Mouse (Mus musculus): ENCODE data around the gene Dnaaf2. TPM values are rescaled to one million over a fixed set of nuclear protein-coding genes. Genes with fewer than 3 reads are reported as not detected.

Gene Dnaaf2
- total and polyA plus RNA-seq, 2 experiments from 2014 or later = 6.1 to 9.4 TPM

DNA sequence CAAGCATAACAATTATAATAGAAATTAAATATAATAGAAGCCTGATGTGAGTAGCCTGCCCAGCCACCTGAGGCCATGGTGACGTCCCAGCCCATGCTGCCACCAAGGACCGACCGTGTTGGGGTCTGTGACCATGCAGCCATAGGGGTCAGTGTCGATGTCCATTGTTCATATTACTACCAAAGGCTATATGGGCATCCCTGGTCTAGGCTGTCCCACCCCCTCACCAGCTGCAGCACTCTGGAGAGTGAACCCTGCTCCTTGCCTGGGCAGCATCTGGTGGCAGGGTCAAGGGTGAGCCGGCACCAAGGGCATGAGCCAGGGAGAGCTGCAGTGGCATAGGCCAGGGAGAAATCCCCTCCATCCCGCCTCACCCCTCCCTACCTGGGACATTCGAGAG lies 58.4 kb downstream of the Dnaaf2 start:
- no peak overlapping the region for H3K27ac ChIP-seq (ENCODE audit: low read depth, low read length)
- 91% methylated on average over 7 of the region's 7 CpGs for WGBS
- no peak overlapping the region for H3K4me3 ChIP-seq (ENCODE audit: low read depth, low read length)
- H3K36me3 ChIP-seq (ENCODE audit: insufficient read depth, low read length) = no peaks in the 10 kb centered on the region
- DNase-seq (ENCODE audit: low spot score) = no peak
- no peaks in the 10 kb centered on the region for H3K27me3 ChIP-seq (ENCODE audit: insufficient read depth, low read length)
- H3K9me3 ChIP-seq (ENCODE audit: low read length) = no peaks in the 10 kb centered on the region
- H3K4me2 ChIP-seq (ENCODE audit: low read depth, low read length, poor library complexity, severe bottlenecking) = no peak overlapping the region
- ATAC-seq (ENCODE audit: low FRiP score) = no peak
- H3K9ac ChIP-seq (replicated peaks; ENCODE audit: low read length, poor library complexity, severe bottlenecking) = no peak overlapping the region
- no peaks in the 10 kb centered on the region for H3K4me1 ChIP-seq (ENCODE audit: insufficient read depth, low read length)
- no peak for TF ChIP-seq CTCF (IDR thresholded peaks at IDR 0.05)

DNA sequence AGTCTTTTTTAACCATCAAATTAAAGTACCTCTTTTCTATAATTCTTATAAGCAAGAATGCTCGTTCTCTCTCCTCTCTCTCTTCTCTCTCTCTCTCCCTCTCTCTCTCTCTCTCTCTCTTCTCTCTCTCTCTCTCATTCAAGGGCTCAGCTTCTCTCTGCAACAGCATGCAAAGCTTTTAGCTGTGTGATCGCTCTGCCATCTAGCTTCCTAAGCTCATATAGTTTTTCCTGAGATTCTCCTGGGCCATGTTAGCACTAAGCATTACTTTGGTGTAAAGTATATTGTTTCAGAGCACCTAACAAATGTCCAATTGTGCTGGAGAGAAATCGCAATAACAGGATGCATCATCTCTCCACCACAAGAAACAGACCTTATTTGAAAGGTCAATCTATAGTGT lies 59.0 kb downstream of the Dnaaf2 start:
- no peak overlapping the region for H3K27ac ChIP-seq (ENCODE audit: low read depth, low read length)
- ATAC-seq (ENCODE audit: low FRiP score) (no peak), DNase-seq (ENCODE audit: low spot score) (peak; percentile 54)
- H3K4me3 ChIP-seq (ENCODE audit: low read depth, low read length) = no peak overlapping the region
- no peak overlapping the region for H3K9ac ChIP-seq (replicated peaks; ENCODE audit: low read length, poor library complexity, severe bottlenecking)
- peak; percentile 74 for TF ChIP-seq CTCF (IDR thresholded peaks at IDR 0.05)
- H3K4me2 ChIP-seq (ENCODE audit: low read depth, low read length, poor library complexity, severe bottlenecking) = no peak overlapping the region
- 89% methylated on average over 3 of the region's 3 CpGs for whole genome bisulfite sequencing
- no peaks in the 10 kb centered on the region for H3K27me3 ChIP-seq (ENCODE audit: insufficient read depth, low read length)
- no peaks in the 10 kb centered on the region for H3K4me1 ChIP-seq (ENCODE audit: insufficient read depth, low read length)
- no peaks in the 10 kb centered on the region for H3K36me3 ChIP-seq (ENCODE audit: insufficient read depth, low read length)
- no peaks in the 10 kb centered on the region for H3K9me3 ChIP-seq (ENCODE audit: low read length)

Small RNAs within 50 kb of the gene (microRNA-seq; reads per million reads assigned to microRNA genes)
- not detected for gene Gm47287 (ENCODE audit: borderline number of aligned reads)
- gene Gm47295 (ENCODE audit: borderline number of aligned reads) = 1.3 reads per million

Other genes with a start within 250 kb of the Dnaaf2 start
- 145 and 151 TPM in 2 replicates for gene Rps29, start 39.2 kb downstream of the Dnaaf2 start, total RNA-seq (2014; rRNA removed)
- gene Rps29, start 39.2 kb downstream of the Dnaaf2 start, polyA plus RNA-seq (2015; fragmentation: Nextera tagmentation; extraction: Ambion mirVana) = 1,280 and 1,361 TPM in 2 replicates
- gene Lrr1, start 29.6 kb downstream of the Dnaaf2 start, total RNA-seq (2014; rRNA removed) = 0.24 and 1.6 TPM in 2 replicates
- 1.2 and 1.3 TPM in 2 replicates for gene Lrr1, start 29.6 kb downstream of the Dnaaf2 start, polyA plus RNA-seq (2015; fragmentation: Nextera tagmentation; extraction: Ambion mirVana)
- 117 and 148 TPM in 2 replicates for gene Rpl36al, start 14.3 kb downstream of the Dnaaf2 start, total RNA-seq (2014; rRNA removed)
- 352 and 392 TPM in 2 replicates for gene Rpl36al, start 14.3 kb downstream of the Dnaaf2 start, polyA plus RNA-seq (2015; fragmentation: Nextera tagmentation; extraction: Ambion mirVana)
- 54.6 and 59.0 TPM in 2 replicates for gene Mgat2, start 14.3 kb downstream of the Dnaaf2 start, total RNA-seq (2014; rRNA removed)
- gene Mgat2, start 14.3 kb downstream of the Dnaaf2 start, polyA plus RNA-seq (2015; fragmentation: Nextera tagmentation; extraction: Ambion mirVana) = 41.5 and 41.9 TPM in 2 replicates
- 0.38 and 4.0 TPM in 2 replicates for gene Gm49383, start 1.3 kb downstream of the Dnaaf2 start, total RNA-seq (2014; rRNA removed)
- 5.3 and 5.4 TPM in 2 replicates for gene Gm49383, start 1.3 kb downstream of the Dnaaf2 start, polyA plus RNA-seq (2015; fragmentation: Nextera tagmentation; extraction: Ambion mirVana)
- 1.2 TPM in 1 of 2 replicates, not detected in the other for gene Gm49384, start 5.8 kb upstream of the Dnaaf2 start, total RNA-seq (2014; rRNA removed)
- 2.5 and 2.9 TPM in 2 replicates for gene Gm49384, start 5.8 kb upstream of the Dnaaf2 start, polyA plus RNA-seq (2015; fragmentation: Nextera tagmentation; extraction: Ambion mirVana)
- 2.4 and 3.6 TPM in 2 replicates for gene Pole2, start 29.8 kb upstream of the Dnaaf2 start, total RNA-seq (2014; rRNA removed)
- 1.4 TPM in 2 replicates for gene Pole2, start 29.8 kb upstream of the Dnaaf2 start, polyA plus RNA-seq (2015; fragmentation: Nextera tagmentation; extraction: Ambion mirVana)
- gene Klhdc1, start 42.7 kb upstream of the Dnaaf2 start, total RNA-seq (2014; rRNA removed) = 8.5 TPM in 2 replicates
- 18.1 and 25.6 TPM in 2 replicates for gene Klhdc1, start 42.7 kb upstream of the Dnaaf2 start, polyA plus RNA-seq (2015; fragmentation: Nextera tagmentation; extraction: Ambion mirVana)
- 303 and 373 TPM in 2 replicates for gene Klhdc2, start 98.3 kb upstream of the Dnaaf2 start, total RNA-seq (2014; rRNA removed)
- gene Klhdc2, start 98.3 kb upstream of the Dnaaf2 start, polyA plus RNA-seq (2015; fragmentation: Nextera tagmentation; extraction: Ambion mirVana) = 259 and 266 TPM in 2 replicates
- 24.0 and 40.8 TPM in 2 replicates for gene Nemf, start 158.7 kb upstream of the Dnaaf2 start, total RNA-seq (2014; rRNA removed)
- gene Nemf, start 158.7 kb upstream of the Dnaaf2 start, polyA plus RNA-seq (2015; fragmentation: Nextera tagmentation; extraction: Ambion mirVana) = 63.9 and 69.6 TPM in 2 replicates
- gene Arf6, start 173.7 kb upstream of the Dnaaf2 start, total RNA-seq (2014; rRNA removed) = 122 TPM in 2 replicates
- 34.9 and 42.0 TPM in 2 replicates for gene Arf6, start 173.7 kb upstream of the Dnaaf2 start, polyA plus RNA-seq (2015; fragmentation: Nextera tagmentation; extraction: Ambion mirVana)
- gene Gm9887, start 174.0 kb upstream of the Dnaaf2 start, total RNA-seq (2014; rRNA removed) = not detected in 2 replicates
- 0.90 and 1.0 TPM in 2 replicates for gene Gm9887, start 174.0 kb upstream of the Dnaaf2 start, polyA plus RNA-seq (2015; fragmentation: Nextera tagmentation; extraction: Ambion mirVana)

Measured in midbrain, postnatal 0 days (tissue).